Mouse (Mus musculus) CD4-positive naive resting alpha-beta T cell, adult 76 days (primary cell): ENCODE measurements around the gene Krtap16-3. TPM values are rescaled to one million over a fixed set of nuclear protein-coding genes. Genes with fewer than 3 reads are reported as not detected.

ENCODE experiments used
- total RNA-seq: library from RNA; stranded (reverse); gene quantifications from one replicate; pipeline ENCODE4 v1.2.4, GENCODE M21; 2023

Krtap16-3 gene
- not detected for total RNA-seq

DNA sequence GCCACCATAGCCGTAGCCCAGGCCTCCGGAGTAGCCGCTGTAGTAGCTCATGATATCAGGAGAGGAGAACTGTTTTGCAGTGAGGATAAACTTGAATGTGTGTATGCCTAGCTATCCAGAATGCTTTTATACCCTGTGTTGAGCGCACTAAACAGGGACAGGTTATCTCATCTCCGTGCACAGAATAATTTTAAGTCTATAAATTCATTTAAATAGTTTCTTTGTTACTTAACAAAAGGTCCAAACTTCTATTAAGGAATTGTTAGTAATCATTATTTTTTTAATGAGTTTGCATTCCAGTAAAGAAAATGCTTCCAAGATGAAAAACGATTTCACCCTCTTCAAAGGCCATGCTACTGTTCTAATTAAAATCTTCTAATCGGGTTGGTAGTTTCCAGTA, at the start of gene Krtap16-3:
Gene Krtap16-3, minus strand, starts transcription at position 101 of the 400 bp plus-strand sequence.

GRCm38 (mm10) chr16:89010659-89011058, 48.0 kb upstream of the Krtap16-3 start, which contains the start of gene Krtap22-2:
Krtap22-2 (minus strand) TSS chr16:89010759.

GRCm38 (mm10) chr16:88932165-88932564, 30.5 kb downstream of the Krtap16-3 start, which contains the start of gene Krtap19-9b:
Krtap19-9b (minus strand) TSS chr16:88932265.

Other genes starting within 250 kb of the Krtap16-3 start
- gene Krtap13-1, start 234.0 kb downstream of the Krtap16-3 start, total RNA-seq = not detected
- not detected for gene Krtap13, start 211.2 kb downstream of the Krtap16-3 start, total RNA-seq
- gene 2310034C09Rik, start 204.0 kb downstream of the Krtap16-3 start, total RNA-seq = not detected
- not detected for gene 2310057N15Rik, start 188.7 kb downstream of the Krtap16-3 start, total RNA-seq
- gene Gm5965, start 185.0 kb downstream of the Krtap16-3 start, total RNA-seq = not detected
- not detected for gene Gm20741, start 150.7 kb downstream of the Krtap16-3 start, total RNA-seq
- gene Krtap15, start 142.7 kb downstream of the Krtap16-3 start, total RNA-seq = not detected
- not detected for gene Krtap14, start 136.7 kb downstream of the Krtap16-3 start, total RNA-seq
- gene Krtap19-1, start 93.5 kb downstream of the Krtap16-3 start, total RNA-seq = not detected
- gene Krtap19-2, start 88.6 kb downstream of the Krtap16-3 start, total RNA-seq = not detected
- gene Krtap19-3, start 84.8 kb downstream of the Krtap16-3 start, total RNA-seq = not detected
- not detected for gene Krtap19-4, start 77.8 kb downstream of the Krtap16-3 start, total RNA-seq
- not detected for gene Krtap19-5, start 66.4 kb downstream of the Krtap16-3 start, total RNA-seq
- gene Krtap19-9b, start 30.6 kb downstream of the Krtap16-3 start, total RNA-seq = not detected
- not detected for gene Krtap22-2, start 47.9 kb upstream of the Krtap16-3 start, total RNA-seq
- gene Gm10229, start 52.4 kb upstream of the Krtap16-3 start, total RNA-seq = not detected
- gene Krtap6-1, start 68.8 kb upstream of the Krtap16-3 start, total RNA-seq = not detected
- not detected for gene Gm10228, start 78.6 kb upstream of the Krtap16-3 start, total RNA-seq
- gene Krtap6-5, start 85.0 kb upstream of the Krtap16-3 start, total RNA-seq = not detected
- not detected for gene 1110025L11Rik, start 101.1 kb upstream of the Krtap16-3 start, total RNA-seq
- gene Krtap6-3, start 121.1 kb upstream of the Krtap16-3 start, total RNA-seq = not detected
- gene Gm6358, start 178.0 kb upstream of the Krtap16-3 start, total RNA-seq = not detected
- gene Gm10061, start 188.2 kb upstream of the Krtap16-3 start, total RNA-seq = not detected
- gene Gm9789, start 195.1 kb upstream of the Krtap16-3 start, total RNA-seq = not detected
- not detected for gene Gm7735, start 206.6 kb upstream of the Krtap16-3 start, total RNA-seq
- not detected for gene 1110057P08Rik, start 211.9 kb upstream of the Krtap16-3 start, total RNA-seq
- gene Krtap20-2, start 243.0 kb upstream of the Krtap16-3 start, total RNA-seq = not detected